Mouse (Mus musculus): ENCODE data around the gene Angptl4. TPM values are rescaled to one million over a fixed set of nuclear protein-coding genes. Genes with fewer than 3 reads are reported as not detected.

The Angptl4 gene
- total and polyA plus RNA-seq, 3 experiments = 6.3 to 12.2 (median 8.0) TPM

GRCm38 (mm10) chr17:33824084-33824996 lies 42.7 kb upstream of the Angptl4 start, which contains the start of the genes Rps28 and Ndufa7:
Gene Rps28, minus strand, starts transcription at chr17:33824562.
Gene Ndufa7, plus strand, starts transcription at chr17:33824572.
- peak within 1 kb of the TSS; percentile 37; the same call in 1 of the 2 replicates for H3K27ac ChIP-seq (ENCODE audit: insufficient read depth, low read depth)
- TF ChIP-seq NRF1 (IDR thresholded peaks at IDR 0.05; ENCODE audit: low read depth, low read length) = peak; percentile 60
- no peak for TF ChIP-seq ZC3H11A (IDR thresholded peaks at IDR 0.05; ENCODE audit: low read depth, low read length)
- TF ChIP-seq USF2 (conservative IDR thresholded peaks at IDR 0.05; ENCODE audit: low read depth, low read length) = peak; percentile 92
- no peak for TF ChIP-seq EP300 (IDR thresholded peaks at IDR 0.05; ENCODE audit: low read length)
- TF ChIP-seq PAX5 (IDR thresholded peaks at IDR 0.05; ENCODE audit: low read length) = no peak
- peak; percentile 100 for TF ChIP-seq CHD2 (IDR thresholded peaks at IDR 0.05; ENCODE audit: low read length)
- TF ChIP-seq IRF4 (IDR thresholded peaks at IDR 0.05; ENCODE audit: low read depth, low read length) = no peak; the same call in 1 of the 2 replicates
- peak; percentile 86 for TF ChIP-seq KAT2A (IDR thresholded peaks at IDR 0.05; ENCODE audit: insufficient replicate concordance, low read length)
- peak; percentile 99 for TF ChIP-seq TCF12 (IDR thresholded peaks at IDR 0.05; ENCODE audit: low read depth, low read length)
- TF ChIP-seq MXI1 (IDR thresholded peaks at IDR 0.05; ENCODE audit: low read depth, low read length) = peak; percentile 84
- TF ChIP-seq ELF1 (IDR thresholded peaks at IDR 0.05; ENCODE audit: low read depth, low read length) = peak; percentile 79
- TF ChIP-seq SMC3 (IDR thresholded peaks at IDR 0.05; ENCODE audit: low read depth, low read length) = no peak
- no peak for TF ChIP-seq SIN3A (IDR thresholded peaks at IDR 0.05; ENCODE audit: low read length)
- TF ChIP-seq ZNF384 (IDR thresholded peaks at IDR 0.05; ENCODE audit: low read depth, low read length) = no peak
- peak; percentile 93 for TF ChIP-seq USF1 (IDR thresholded peaks at IDR 0.05; ENCODE audit: low read depth, low read length)
- TF ChIP-seq MAX (IDR thresholded peaks at IDR 0.05; ENCODE audit: low read length) = peak; percentile 98
- no peak for TF ChIP-seq RAD21 (IDR thresholded peaks at IDR 0.05; ENCODE audit: low read depth, low read length)
- peak; percentile 98 for TF ChIP-seq TBP (conservative IDR thresholded peaks at IDR 0.05; ENCODE audit: low read depth, low read length)
- peak; percentile 97 for TF ChIP-seq MYC (IDR thresholded peaks at IDR 0.05; ENCODE audit: low read depth, low read length)
- no peak for TF ChIP-seq CTCF (conservative IDR thresholded peaks at IDR 0.05 in 1 of 2, IDR thresholded peaks at IDR 0.05 in 1 of 2; ENCODE audit: low read depth in 2 of 2, low read length in 2 of 2)
- peak; percentile 90 for TF ChIP-seq ZMIZ1 (IDR thresholded peaks at IDR 0.05; ENCODE audit: low read depth, low read length)
- no peak for TF ChIP-seq UBTF (IDR thresholded peaks at IDR 0.05; ENCODE audit: low read depth, low read length)
- peak; percentile 81; the same call in 1 of the 2 replicates for TF ChIP-seq POLR2AphosphoS2 (IDR thresholded peaks at IDR 0.05; ENCODE audit: low read depth, low read length)
- no peak; the same call in 1 of the 2 replicates for TF ChIP-seq RCOR1 (conservative IDR thresholded peaks at IDR 0.05; ENCODE audit: low read depth, low read length)
- TF ChIP-seq MEF2A (IDR thresholded peaks at IDR 0.05; ENCODE audit: borderline replicate concordance, low read depth, low read length) = 0 out of 2 replicates have a peak, but pooled peaks have one; percentile 43
- TF ChIP-seq HCFC1 (IDR thresholded peaks at IDR 0.05; ENCODE audit: low read depth, low read length) = peak; percentile 88
- no peak for TF ChIP-seq JUN (IDR thresholded peaks at IDR 0.05; ENCODE audit: insufficient read depth, low read depth, low read length)
- no peak for TF ChIP-seq GABPA (IDR thresholded peaks at IDR 0.05; ENCODE audit: insufficient replicate concordance, low read depth, low read length)
- TF ChIP-seq ETS1 (conservative IDR thresholded peaks at IDR 0.05; ENCODE audit: low read depth, low read length) = no peak; the same call in 1 of the 2 replicates
- no peak for TF ChIP-seq MAFK (IDR thresholded peaks at IDR 0.05; ENCODE audit: insufficient replicate concordance, low read length)
- no peak for TF ChIP-seq E2F4 (IDR thresholded peaks at IDR 0.05; ENCODE audit: insufficient replicate concordance, low read depth, low read length)
- peak; percentile 96 for TF ChIP-seq NELFE (IDR thresholded peaks at IDR 0.05; ENCODE audit: low read depth, low read length)
- TF ChIP-seq JUND (conservative IDR thresholded peaks at IDR 0.05; ENCODE audit: low read depth, low read length) = no peak
- peak; percentile 99 for TF ChIP-seq BHLHE40 (IDR thresholded peaks at IDR 0.05; ENCODE audit: low read depth, low read length)
- TF ChIP-seq MAZ (IDR thresholded peaks at IDR 0.05; ENCODE audit: low read depth, low read length) = no peak
- TF ChIP-seq POLR2A (IDR thresholded peaks at IDR 0.05; ENCODE audit: low read depth, low read length) = peak; percentile 97
- TF ChIP-seq CHD1 (IDR thresholded peaks at IDR 0.05; ENCODE audit: low read depth, low read length) = no peak
- no peak for TF ChIP-seq ZKSCAN1 (IDR thresholded peaks at IDR 0.05; ENCODE audit: borderline replicate concordance, low read depth, low read length)
- no peaks in the 10 kb centered on the region for H3K9me3 ChIP-seq (replicated peaks; ENCODE audit: low read length)
- in situ Hi-C loops (cut with MboI; ENCODE audit: low pct_ligation_motif_present, low pct_unique_long_range_greater_than_20kb, low sequenced_read_pairs) = no loop called here
- peak; percentile 94 for DNase-seq (ENCODE audit: extremely low read depth)
- dilution Hi-C loops (cut with MboI; ENCODE audit: extremely low pct_ligation_motif_present, extremely low pct_unique_long_range_greater_than_20kb, low sequenced_read_pairs) = no loop called here
- H3K79me2 ChIP-seq (replicated peaks; ENCODE audit: control insufficient read depth, extremely low read depth, insufficient read depth, poor library complexity, severe bottlenecking) = peaks cover 51% of the 10 kb centered on the region
- H3K4me2 ChIP-seq (ENCODE audit: insufficient read depth, low read depth, poor library complexity, severe bottlenecking) = peak within 1 kb of the TSS; percentile 80
- H3K27me3 ChIP-seq (replicated peaks) = no peaks in the 10 kb centered on the region
- H3K4me3 ChIP-seq (replicated peaks in 1 of 3; ENCODE audit: low read depth in 2 of 3, low read length in 2 of 3, poor library complexity in 1 of 3) = peak within 1 kb of the TSS; percentile 71 to 86 (median 73)
- peaks cover 11 to 49% of the 10 kb centered on the region in 2 experiments for H3K4me1 ChIP-seq (ENCODE audit: control insufficient read depth in 1 of 2, insufficient read depth in 2 of 2)
- peak within 1 kb of the TSS; percentile 98 for H3K9ac ChIP-seq (ENCODE audit: insufficient read depth, low read depth)
- H3K36me3 ChIP-seq (replicated peaks in 1 of 2; ENCODE audit: control insufficient read depth in 1 of 2, insufficient read depth in 1 of 2, low read length in 1 of 2) = peaks cover 36 to 71% of the 10 kb centered on the region in 2 experiments
